Mouse (Mus musculus) limb, embryonic 14.5 days (tissue): ENCODE measurements around the gene Tap1. TPM values are rescaled to one million over a fixed set of nuclear protein-coding genes. Genes with fewer than 3 reads are reported as not detected.
A peak's percentile ranks its signal among the peaks of the same experiment; 100 is the strongest.

Experiments
- ATAC-seq: fragments of 200-750 bp; cut with Nextera tagmentation; 2 replicates; pipeline ENCODE4 v1.8.0; 2017; ENCODE audit warnings: low read depth, moderate number of reproducible peaks, moderate TSS enrichment; ENCODE audit not compliant: low FRiP score
- DNase-seq: peaks from one replicate; pipeline ENCODE4 v3.0.0-alpha.2; 2015; ENCODE audit warnings: low spot score
- H3K27ac ChIP-seq: fragments of 300-500 bp; sonication (generic); replicated peaks from 2 replicates; pipeline ENCODE4 v1.5.1; 2014; ENCODE audit warnings: low read depth, mild to moderate bottlenecking, low read length, moderate library complexity, mixed read lengths
- H3K27me3 ChIP-seq: fragments of 300-500 bp; sonication (generic); 2 replicates; pipeline ENCODE4 v1.6.1; 2014; ENCODE audit warnings: low read length, mixed read lengths; ENCODE audit not compliant: control insufficient read depth, insufficient read depth
- H3K36me3 ChIP-seq: fragments of 300-500 bp; sonication (generic); 2 replicates; pipeline ENCODE4 v1.6.1; 2014; ENCODE audit warnings: mild to moderate bottlenecking, low read length, moderate library complexity, mixed read lengths; ENCODE audit not compliant: control insufficient read depth, insufficient read depth
- H3K4me1 ChIP-seq: fragments of 300-500 bp; sonication (generic); 2 replicates; pipeline ENCODE4 v1.6.1; 2014; ENCODE audit warnings: antibody characterized with exemption, low read length, mixed read lengths; ENCODE audit not compliant: control insufficient read depth, insufficient read depth
- H3K4me2 ChIP-seq: fragments of 300-500 bp; sonication (generic); replicated peaks from 2 replicates; pipeline ENCODE4 v1.6.1; 2014; ENCODE audit warnings: low read depth, mild to moderate bottlenecking, low read length, moderate library complexity; ENCODE audit not compliant: severe bottlenecking
- H3K4me3 ChIP-seq: fragments of 300-500 bp; sonication (generic); replicated peaks from 2 replicates; pipeline ENCODE4 v1.5.1; 2014; ENCODE audit warnings: low read length
- H3K9ac ChIP-seq: fragments of 300-500 bp; sonication (generic); 2 replicates; pipeline ENCODE4 v1.6.1; 2014; ENCODE audit warnings: mild to moderate bottlenecking, low read depth, low read length, moderate library complexity; ENCODE audit not compliant: severe bottlenecking
- H3K9me3 ChIP-seq: fragments of 300-500 bp; sonication (generic); 2 replicates; pipeline ENCODE4 v1.6.1; 2016; ENCODE audit warnings: low read length; ENCODE audit not compliant: control insufficient read depth
- POLR2A ChIP-seq: fragments of 200-500 bp; IDR thresholded peaks from 2 replicates; pipeline ENCODE4 v1.8.0; 2012; ENCODE audit warnings: inconsistent platforms, mild to moderate bottlenecking, moderate library complexity, borderline replicate concordance; ENCODE audit not compliant: insufficient read depth, insufficient read length; ENCODE audit errors: extremely low read depth
- WGBS: fragments of 180-500 bp; shearing (Covaris S2); extraction: QIAGEN DNeasy Blood & Tissue Kit; methylation state at CpG from one replicate; pipeline ENCODE4 v1.1.7; 2014; 5-methylcytosine and 5-hydroxymethylcytosine counted together
- polyA plus RNA-seq, 2 experiments: library from polyadenylated mRNA; depleted of rRNA in 1 of 2; stranded (reverse) in 1 of 2; unstranded in 1 of 2; fragments of >200 nt; fragmentation: Nextera tagmentation in 1 of 2; extraction: Ambion mirVana in 1 of 2; gene quantifications; 2 replicates each; pipeline versions ENCODE4 v1.2.1 to v1.2.3; 2012 to 2014

Gene Tap1
- polyA plus RNA-seq, 2 experiments = 11.2 to 12.1 TPM

DNA sequence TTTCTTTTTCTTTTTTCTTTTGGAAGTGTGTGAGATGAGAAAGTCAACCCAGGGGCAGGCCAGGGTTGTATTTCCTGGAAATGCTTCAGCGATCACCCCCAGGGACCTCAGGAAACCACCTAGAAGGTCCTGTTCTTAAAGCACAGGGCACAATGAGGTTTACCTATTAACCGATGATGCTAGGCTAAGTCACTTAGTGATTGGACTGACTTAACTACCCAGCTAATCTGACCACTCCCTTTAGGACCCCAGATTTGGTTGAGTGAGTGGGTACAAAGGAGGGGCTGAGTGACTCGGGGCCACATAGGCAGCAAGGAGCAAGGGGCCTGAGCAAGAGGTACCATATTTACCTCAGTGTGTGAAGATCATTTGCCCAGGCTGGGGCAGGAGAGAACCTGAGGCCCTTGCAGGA lies 42.4 kb upstream of the Tap1 start:
- Histone ChIP-seq H3K9me3 (no peaks in the 10 kb centered on the region), H3K27me3 (peaks cover 7% of the 10 kb centered on the region), H3K36me3 (no peaks in the 10 kb centered on the region), H3K4me2 (no peak overlapping the region), H3K4me1 (peaks cover 2% of the 10 kb centered on the region; the same call in 1 of the 2 replicates), H3K27ac (no peak overlapping the region), H3K9ac (no peak overlapping the region), H3K4me3 (no peak overlapping the region)
- DNase-seq = no peak
- WGBS = 74% methylated on average over 3 of the region's 3 CpGs
- ATAC-seq = no peak
- no peak for TF ChIP-seq POLR2A

DNA sequence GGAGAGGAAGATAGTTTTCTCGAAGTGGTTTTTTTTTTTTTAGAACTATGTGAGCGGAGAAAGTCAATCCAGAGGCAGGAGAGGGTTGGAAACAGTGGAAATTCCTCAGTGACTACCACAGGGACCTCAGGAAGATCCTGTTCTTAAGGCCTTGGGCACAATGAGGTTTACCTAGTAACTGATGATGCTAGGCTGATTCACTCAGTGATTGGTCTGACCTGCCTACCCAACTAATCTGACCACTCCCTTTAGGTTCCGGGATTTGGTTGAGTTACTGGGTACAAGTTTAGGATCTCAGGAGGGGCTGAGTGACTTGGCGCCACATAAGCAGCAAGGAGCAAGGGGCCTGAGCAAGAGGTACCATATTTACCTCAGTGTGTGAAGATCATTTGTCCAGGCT lies 34.4 kb upstream of the Tap1 start, which contains the start of gene H2-DMb1:
TSS of gene H2-DMb1 (plus strand) at position 150 of the 400 bp plus-strand sequence.
- no peak within 1 kb of the TSS for H3K27ac ChIP-seq
- no peaks in the 10 kb centered on the region for H3K27me3 ChIP-seq
- no peaks in the 10 kb centered on the region for H3K4me1 ChIP-seq
- no peak within 1 kb of the TSS for H3K9ac ChIP-seq
- H3K9me3 ChIP-seq = no peaks in the 10 kb centered on the region
- H3K4me3 ChIP-seq = no peak within 1 kb of the TSS
- TF ChIP-seq POLR2A = no peak
- no peaks in the 10 kb centered on the region for H3K36me3 ChIP-seq
- 64% methylated on average over 4 of the region's 4 CpGs for WGBS
- no peak within 1 kb of the TSS; the same call in 1 of the 2 replicates for H3K4me2 ChIP-seq
- DNase-seq (peak; percentile 81), ATAC-seq (no peak; the same call in 1 of the 2 replicates)

DNA sequence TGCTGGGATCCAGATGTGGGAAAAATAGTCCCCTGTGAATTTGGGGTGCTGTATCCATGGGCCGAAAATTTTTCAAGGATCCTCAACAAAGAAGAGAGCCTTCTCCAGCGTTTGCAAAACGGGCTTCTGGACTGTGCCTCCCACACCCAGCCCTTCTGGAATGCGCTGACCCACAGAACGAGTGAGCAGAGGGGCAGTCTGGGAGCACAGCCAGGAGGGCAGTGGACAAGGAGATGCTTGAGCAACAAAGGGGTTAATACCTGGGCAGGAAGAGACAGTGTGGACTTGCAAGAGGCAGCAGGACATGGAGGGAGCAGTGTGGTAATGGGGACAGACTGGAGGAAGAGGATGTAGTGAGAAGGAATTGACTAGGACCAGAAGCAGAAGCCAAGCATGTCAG lies 31.8 kb upstream of the Tap1 start:
- TF ChIP-seq POLR2A = no peak
- Histone ChIP-seq H3K27ac (no peak overlapping the region), H3K36me3 (no peaks in the 10 kb centered on the region), H3K9me3 (no peaks in the 10 kb centered on the region), H3K9ac (no peak overlapping the region), H3K4me2 (no peak overlapping the region), H3K4me3 (no peak overlapping the region), H3K4me1 (no peaks in the 10 kb centered on the region), H3K27me3 (no peaks in the 10 kb centered on the region)
- ATAC-seq (no peak), DNase-seq (no peak)
- WGBS = 49% methylated on average over 5 of the region's 5 CpGs

DNA sequence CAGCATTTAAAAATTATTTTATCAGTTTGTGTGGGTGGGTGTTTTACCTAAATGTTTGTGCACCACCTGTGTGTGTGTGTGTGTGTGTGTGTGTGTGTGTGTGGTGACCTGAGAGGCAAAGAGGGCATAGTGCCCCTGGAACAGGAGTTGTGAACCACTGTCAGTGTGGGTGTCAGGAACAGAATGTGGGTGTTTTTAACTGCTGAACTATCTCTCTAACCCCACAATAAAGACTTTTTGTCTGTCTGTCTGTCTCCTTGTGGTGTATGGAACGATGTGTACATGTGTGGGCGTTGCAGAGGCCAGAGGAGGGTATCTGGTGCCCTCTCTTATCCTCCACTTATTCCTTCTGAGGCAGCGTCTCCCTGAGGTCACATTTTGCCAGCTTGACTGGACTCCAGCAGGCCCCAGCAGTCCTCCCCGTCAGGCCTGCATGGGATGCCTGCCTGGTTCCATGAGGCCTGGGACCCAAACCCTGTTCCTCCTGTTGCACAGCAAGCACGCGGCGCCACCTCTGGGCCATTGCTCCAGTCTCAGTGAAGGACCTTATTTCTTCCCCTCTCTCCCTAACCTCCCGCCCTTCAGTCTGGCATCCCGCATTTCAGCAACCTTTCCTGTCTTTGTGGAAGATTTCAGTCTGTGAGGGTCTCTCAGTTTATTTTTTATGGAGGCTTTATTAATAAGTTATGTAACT lies 23.0 kb upstream of the Tap1 start:
- Histone ChIP-seq H3K4me3 (no peak overlapping the region), H3K4me2 (no peak overlapping the region), H3K9me3 (no peaks in the 10 kb centered on the region), H3K27ac (no peak overlapping the region), H3K9ac (no peak overlapping the region), H3K36me3 (no peaks in the 10 kb centered on the region), H3K4me1 (no peaks in the 10 kb centered on the region), H3K27me3 (no peaks in the 10 kb centered on the region)
- no peak for TF ChIP-seq POLR2A
- no peak for ATAC-seq
- 40% methylated on average over 9 of the region's 9 CpGs for WGBS
- DNase-seq = no peak

DNA sequence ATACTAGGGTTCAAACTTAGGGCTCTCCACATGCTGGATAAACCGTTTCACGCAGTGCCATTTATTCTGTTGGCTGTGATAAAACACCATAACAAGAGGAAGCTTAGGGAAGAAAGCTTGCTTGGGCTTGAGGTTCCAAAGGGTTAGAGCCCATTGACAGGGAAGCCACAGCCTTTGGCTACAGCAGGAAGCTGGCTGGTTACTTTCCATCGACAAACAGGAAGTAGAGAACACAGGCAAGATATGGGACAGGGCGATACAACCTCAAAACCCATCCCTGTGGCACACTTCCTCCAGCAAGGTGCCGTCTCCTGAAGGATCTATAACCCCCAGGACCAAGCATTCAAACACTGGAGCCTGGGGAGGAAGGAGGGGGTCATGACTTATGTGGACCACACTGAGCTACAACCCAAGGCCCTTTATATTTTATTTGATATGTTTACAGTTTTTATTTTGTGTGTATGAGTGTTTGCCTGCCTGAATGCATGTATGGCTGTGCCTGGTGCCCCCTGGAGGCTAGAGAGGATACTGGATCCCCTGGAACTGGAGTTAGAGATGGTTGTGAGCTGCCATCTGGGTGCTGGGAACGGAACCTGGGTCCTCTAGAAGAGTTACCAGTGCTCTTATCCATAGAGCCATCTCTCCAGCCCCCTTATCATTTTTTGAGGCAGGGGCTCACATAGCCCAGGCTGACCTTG lies 22.2 kb upstream of the Tap1 start:
- no peak overlapping the region for H3K9ac ChIP-seq
- H3K4me2 ChIP-seq = no peak overlapping the region
- H3K4me3 ChIP-seq = no peak overlapping the region
- DNase-seq (no peak), ATAC-seq (no peak)
- H3K27ac ChIP-seq = no peak overlapping the region
- no peaks in the 10 kb centered on the region for H3K9me3 ChIP-seq
- no peaks in the 10 kb centered on the region for H3K27me3 ChIP-seq
- no peak for TF ChIP-seq POLR2A
- no peaks in the 10 kb centered on the region for H3K36me3 ChIP-seq
- 86% methylated on average over 6 of the region's 6 CpGs for WGBS
- H3K4me1 ChIP-seq = no peaks in the 10 kb centered on the region
